Mouse (Mus musculus): ENCODE results near the gene Olfr10. TPM values are rescaled to one million over a fixed set of nuclear protein-coding genes. Genes with fewer than 3 reads are reported as not detected.

Gene Olfr10
- total RNA-seq (2012; rRNA removed) (not detected in 2 replicates), total RNA-seq (2014; rRNA removed) (not detected in 2 replicates), polyA plus RNA-seq (2012; ENCODE audit: insufficient read length, low read depth) (not detected in 2 replicates)

DNA sequence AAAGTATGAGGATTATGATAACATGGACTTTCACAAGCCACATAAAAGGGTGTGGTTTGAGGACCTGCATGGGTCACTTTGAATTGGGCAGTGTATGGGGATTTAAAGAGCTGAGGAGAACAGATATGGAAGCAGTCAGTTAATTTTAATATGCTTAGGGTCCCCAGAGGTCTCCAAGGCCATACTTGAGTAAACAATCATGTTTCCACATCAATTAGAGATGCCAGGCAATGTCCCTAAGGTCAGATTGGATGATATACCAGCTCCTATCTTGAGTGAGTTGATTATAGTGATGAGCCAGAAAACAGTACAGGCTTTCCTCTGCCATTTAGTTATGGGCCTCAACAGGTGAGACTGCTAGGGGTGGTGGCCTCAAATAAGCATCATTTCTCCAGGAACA lies at the start of gene Olfr10:
Gene Olfr10, plus strand, starts transcription at position 301 of the 400 bp plus-strand sequence.
- H3K4me2 ChIP-seq (ENCODE audit: insufficient read depth, low read depth, poor library complexity, severe bottlenecking): no peak within 1 kb of the TSS
- H3K9ac ChIP-seq (ENCODE audit: insufficient read depth, low read depth): no peak within 1 kb of the TSS
- no peak within 1 kb of the TSS for H3K27ac ChIP-seq (ENCODE audit: insufficient read depth, low read depth)
- DNase-seq (ENCODE audit: extremely low read depth): no peak
- peaks cover 9% of the 10 kb centered on the region for H3K9me3 ChIP-seq (replicated peaks; ENCODE audit: low read length)
- no peaks in the 10 kb centered on the region for H3K4me1 ChIP-seq (ENCODE audit: control insufficient read depth in 1 of 2, insufficient read depth in 2 of 2)
- H3K79me2 ChIP-seq (replicated peaks; ENCODE audit: control insufficient read depth, extremely low read depth, insufficient read depth, poor library complexity, severe bottlenecking): no peaks in the 10 kb centered on the region
- H3K27me3 ChIP-seq (replicated peaks): peaks cover 2% of the 10 kb centered on the region
- no peak within 1 kb of the TSS for H3K4me3 ChIP-seq (replicated peaks in 1 of 3; ENCODE audit: low read depth in 2 of 3, low read length in 2 of 3, poor library complexity in 1 of 3)
- no peaks in the 10 kb centered on the region for H3K36me3 ChIP-seq (replicated peaks in 1 of 2; ENCODE audit: control insufficient read depth in 1 of 2, insufficient read depth in 1 of 2, low read length in 1 of 2)
- in situ Hi-C loops (cut with MboI; ENCODE audit: low pct_ligation_motif_present, low pct_unique_long_range_greater_than_20kb, low sequenced_read_pairs) (no loop called here), dilution Hi-C loops (cut with MboI; ENCODE audit: extremely low pct_ligation_motif_present, extremely low pct_unique_long_range_greater_than_20kb, low sequenced_read_pairs) (no loop called here)
- TF ChIP-seq IRF4 (IDR thresholded peaks at IDR 0.05; ENCODE audit: low read depth, low read length): no peak
- TF ChIP-seq HCFC1 (IDR thresholded peaks at IDR 0.05; ENCODE audit: low read depth, low read length): no peak
- no peak for TF ChIP-seq JUN (IDR thresholded peaks at IDR 0.05; ENCODE audit: insufficient read depth, low read depth, low read length)
- TF ChIP-seq RCOR1 (conservative IDR thresholded peaks at IDR 0.05; ENCODE audit: low read depth, low read length): no peak
- TF ChIP-seq E2F4 (IDR thresholded peaks at IDR 0.05; ENCODE audit: insufficient replicate concordance, low read depth, low read length): no peak
- no peak for TF ChIP-seq MYC (IDR thresholded peaks at IDR 0.05; ENCODE audit: low read depth, low read length)
- no peak for TF ChIP-seq GABPA (IDR thresholded peaks at IDR 0.05; ENCODE audit: insufficient replicate concordance, low read depth, low read length)
- no peak for TF ChIP-seq TBP (conservative IDR thresholded peaks at IDR 0.05; ENCODE audit: low read depth, low read length)
- no peak for TF ChIP-seq USF2 (conservative IDR thresholded peaks at IDR 0.05; ENCODE audit: low read depth, low read length)

DNA sequence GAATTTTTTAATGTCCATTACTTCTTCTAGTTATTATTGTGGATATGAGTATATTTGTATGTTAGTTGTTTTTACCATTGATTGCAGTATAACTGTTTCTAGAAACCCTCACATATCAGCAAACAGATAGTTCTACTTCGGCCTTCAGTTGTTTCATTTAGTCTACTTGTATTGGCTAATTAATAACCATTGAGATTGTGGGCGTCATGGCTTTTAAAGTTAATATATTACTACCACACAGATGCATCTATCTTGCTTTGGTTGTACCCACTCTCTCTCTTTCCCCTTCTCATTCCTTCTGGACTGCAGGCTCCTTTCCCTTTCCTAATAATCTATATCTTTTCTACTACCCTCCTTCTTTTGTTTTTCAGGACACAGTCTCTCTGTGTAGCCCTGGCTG lies 45.2 kb upstream of the Olfr10 start:
- H3K9ac ChIP-seq (ENCODE audit: insufficient read depth, low read depth): no peak overlapping the region
- dilution Hi-C loops (cut with MboI; ENCODE audit: extremely low pct_ligation_motif_present, extremely low pct_unique_long_range_greater_than_20kb, low sequenced_read_pairs) (no loop called here), in situ Hi-C loops (cut with MboI; ENCODE audit: low pct_ligation_motif_present, low pct_unique_long_range_greater_than_20kb, low sequenced_read_pairs) (loop anchor here (25.0 kb wide), 1 partner anchor 147 kb away; the partner anchor contains the start of gene Olfr1396)
- no peak overlapping the region for H3K4me2 ChIP-seq (ENCODE audit: insufficient read depth, low read depth, poor library complexity, severe bottlenecking)
- peaks cover 59 to 90% of the 10 kb centered on the region in 2 experiments for H3K36me3 ChIP-seq (replicated peaks in 1 of 2; ENCODE audit: control insufficient read depth in 1 of 2, insufficient read depth in 1 of 2, low read length in 1 of 2)
- no peaks in the 10 kb centered on the region for H3K9me3 ChIP-seq (replicated peaks; ENCODE audit: low read length)
- H3K79me2 ChIP-seq (replicated peaks; ENCODE audit: control insufficient read depth, extremely low read depth, insufficient read depth, poor library complexity, severe bottlenecking): peaks cover 24% of the 10 kb centered on the region
- no peak overlapping the region for H3K27ac ChIP-seq (ENCODE audit: insufficient read depth, low read depth)
- H3K4me3 ChIP-seq (replicated peaks in 1 of 3; ENCODE audit: low read depth in 2 of 3, low read length in 2 of 3, poor library complexity in 1 of 3): no peak overlapping the region
- DNase-seq (ENCODE audit: extremely low read depth): no peak
- peaks cover 3 to 30% of the 10 kb centered on the region in 2 experiments for H3K4me1 ChIP-seq (ENCODE audit: control insufficient read depth in 1 of 2, insufficient read depth in 2 of 2)
- TF ChIP-seq E2F4 (IDR thresholded peaks at IDR 0.05; ENCODE audit: insufficient replicate concordance, low read depth, low read length): no peak
- no peak for TF ChIP-seq ZC3H11A (IDR thresholded peaks at IDR 0.05; ENCODE audit: low read depth, low read length)
- no peak for TF ChIP-seq RCOR1 (conservative IDR thresholded peaks at IDR 0.05; ENCODE audit: low read depth, low read length)
- TF ChIP-seq CHD2 (IDR thresholded peaks at IDR 0.05; ENCODE audit: low read length): no peak
- no peak for TF ChIP-seq JUND (conservative IDR thresholded peaks at IDR 0.05; ENCODE audit: low read depth, low read length)
- no peak for TF ChIP-seq JUN (IDR thresholded peaks at IDR 0.05; ENCODE audit: insufficient read depth, low read depth, low read length)
- no peak for TF ChIP-seq HCFC1 (IDR thresholded peaks at IDR 0.05; ENCODE audit: low read depth, low read length)
- no peak for TF ChIP-seq CTCF (conservative IDR thresholded peaks at IDR 0.05 in 1 of 2, IDR thresholded peaks at IDR 0.05 in 1 of 2; ENCODE audit: low read depth in 2 of 2, low read length in 2 of 2)
- no peak for TF ChIP-seq POLR2A (IDR thresholded peaks at IDR 0.05; ENCODE audit: low read depth, low read length)
- no peak for TF ChIP-seq IRF4 (IDR thresholded peaks at IDR 0.05; ENCODE audit: low read depth, low read length)
- TF ChIP-seq MYC (IDR thresholded peaks at IDR 0.05; ENCODE audit: low read depth, low read length): no peak
- TF ChIP-seq ZKSCAN1 (IDR thresholded peaks at IDR 0.05; ENCODE audit: borderline replicate concordance, low read depth, low read length): no peak
- TF ChIP-seq MEF2A (IDR thresholded peaks at IDR 0.05; ENCODE audit: borderline replicate concordance, low read depth, low read length): no peak
- TF ChIP-seq USF1 (IDR thresholded peaks at IDR 0.05; ENCODE audit: low read depth, low read length): no peak
- TF ChIP-seq ELF1 (IDR thresholded peaks at IDR 0.05; ENCODE audit: low read depth, low read length): no peak
- no peak for TF ChIP-seq USF2 (conservative IDR thresholded peaks at IDR 0.05; ENCODE audit: low read depth, low read length)
- no peak for TF ChIP-seq MAX (IDR thresholded peaks at IDR 0.05; ENCODE audit: low read length)
- no peaks in the 10 kb centered on the region for H3K27me3 ChIP-seq (replicated peaks)
